Mouse (Mus musculus) right cerebral cortex, adult 18-20 months (tissue): ENCODE data around the gene Ctdsp2.

Experiments
- DNase-seq: peaks from one replicate; pipeline ENCODE4 v3.0.0; 2022; ENCODE audit warnings: mixed read lengths

The Ctdsp2 gene

DNA sequence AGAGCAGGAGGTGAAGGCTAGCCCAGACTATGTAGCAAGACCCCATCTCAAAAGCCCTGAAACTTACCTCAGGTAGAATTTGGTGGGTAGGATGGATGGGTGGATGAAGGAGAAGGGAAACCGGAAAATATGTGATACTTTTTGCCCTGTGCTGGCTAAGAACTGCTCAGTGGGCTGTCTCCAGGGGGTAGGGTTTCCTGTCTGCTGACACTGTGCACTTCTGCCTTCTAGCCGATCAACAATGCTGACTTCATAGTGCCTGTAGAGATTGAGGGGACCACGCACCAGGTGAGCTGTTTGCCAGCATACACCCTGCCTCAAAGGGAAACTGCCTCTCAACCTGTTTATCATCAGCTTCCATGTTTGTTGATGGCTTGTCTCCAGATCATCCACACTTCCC, 15.1 kb downstream of the Ctdsp2 start:
- DNase-seq: no peak

DNA sequence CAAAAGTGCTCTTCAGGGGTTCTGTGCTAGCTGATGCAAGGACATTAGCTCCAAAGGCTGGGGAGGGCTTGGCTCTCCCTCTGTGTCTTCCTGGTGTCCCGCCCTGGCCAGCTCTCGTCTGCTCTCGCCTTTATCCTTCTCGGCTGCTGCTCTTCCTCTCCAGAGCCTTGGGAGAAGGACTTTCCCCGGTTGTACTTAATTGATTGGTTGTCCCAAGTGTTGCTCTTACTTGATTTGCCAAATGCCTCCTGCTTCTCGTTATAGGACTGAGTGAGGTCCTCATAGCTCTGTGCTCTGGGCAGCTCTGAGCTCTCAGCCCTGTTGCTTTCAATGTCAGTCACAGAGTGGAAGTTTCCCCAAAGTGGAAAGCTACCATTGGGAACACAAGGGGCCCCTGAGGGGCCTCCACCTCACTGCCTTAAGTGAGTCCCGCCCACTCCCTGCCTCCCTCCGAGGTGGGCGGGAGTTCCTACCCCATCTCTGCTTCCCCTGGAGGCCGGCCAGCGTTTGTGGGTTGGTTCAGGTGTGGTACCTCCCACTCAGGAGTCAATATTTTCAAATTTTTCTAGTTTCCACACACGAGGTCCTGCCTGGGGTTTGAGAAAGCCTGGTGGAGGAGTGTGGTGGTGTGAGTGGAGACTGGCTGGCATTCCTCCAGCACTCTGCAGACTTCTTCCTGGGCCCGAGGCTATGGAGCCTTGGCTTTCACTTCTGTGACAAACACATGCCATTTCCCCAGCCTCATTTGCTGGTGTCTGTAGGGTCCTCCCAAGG, 19.0 kb downstream of the Ctdsp2 start:
- no peak for DNase-seq

DNA sequence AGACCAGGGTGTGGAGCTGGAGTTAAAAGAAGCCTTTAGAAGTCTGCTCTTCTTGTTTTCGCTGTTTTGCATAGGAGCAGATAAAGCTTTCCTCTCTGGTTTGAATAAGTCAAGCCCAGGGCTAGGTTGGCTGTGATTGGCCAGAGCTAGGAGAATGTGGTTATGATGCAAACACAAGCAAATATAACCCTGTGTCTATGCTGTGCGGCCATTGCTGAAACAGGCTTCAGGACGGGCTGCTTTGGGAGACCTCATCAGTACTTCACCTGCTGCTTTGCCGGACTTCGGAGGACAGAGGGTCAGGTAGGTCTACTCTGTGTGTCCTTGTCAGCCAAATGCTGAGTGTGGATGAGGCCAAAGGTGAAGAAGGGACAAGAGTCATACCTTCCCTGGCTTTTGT, 22.0 kb downstream of the Ctdsp2 start, which contains the start of gene Avil:
Avil (plus strand) TSS at position 181 of the 400 bp plus-strand sequence.
- DNase-seq: no peak

DNA sequence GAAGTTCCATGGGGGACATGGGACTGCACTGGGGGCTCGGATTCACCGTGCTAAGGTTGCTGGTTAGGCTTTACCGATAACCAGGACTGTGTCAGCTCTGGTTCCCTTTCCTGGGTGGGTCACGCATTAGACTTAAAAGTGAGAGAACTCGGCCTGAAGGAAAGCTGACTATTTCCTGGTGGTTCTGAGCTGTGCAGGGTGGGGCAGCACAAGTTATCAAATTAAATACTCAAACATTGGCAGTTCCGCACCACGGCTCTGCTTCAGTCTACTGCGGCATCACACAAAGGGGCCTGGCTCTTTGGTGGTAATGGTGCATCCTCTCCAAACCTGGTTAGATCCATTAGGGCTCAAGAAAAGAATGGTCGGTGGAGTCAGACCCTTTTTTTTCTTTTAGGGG, 22.8 kb downstream of the Ctdsp2 start:
- no peak for DNase-seq

DNA sequence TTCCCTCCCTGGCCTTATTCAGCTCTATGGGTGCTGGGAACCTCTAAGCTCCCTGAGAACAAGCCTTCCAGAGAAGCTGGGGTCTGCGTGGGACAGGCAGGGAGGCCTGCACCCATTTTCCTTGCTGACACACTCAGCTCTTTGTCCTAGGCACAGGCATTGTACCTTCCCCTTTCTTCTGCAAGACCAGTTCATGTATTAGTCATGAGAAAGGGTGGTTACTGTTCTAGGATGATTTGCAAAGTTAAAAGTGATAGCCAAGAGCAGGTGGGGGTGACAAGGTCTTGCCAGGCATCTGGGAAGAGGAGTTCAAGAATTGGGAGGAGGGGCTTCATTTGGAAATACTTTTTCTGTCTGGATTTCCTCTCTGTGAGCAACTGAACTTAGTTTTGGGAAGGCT, 23.5 kb downstream of the Ctdsp2 start:
- DNase-seq: no peak

DNA sequence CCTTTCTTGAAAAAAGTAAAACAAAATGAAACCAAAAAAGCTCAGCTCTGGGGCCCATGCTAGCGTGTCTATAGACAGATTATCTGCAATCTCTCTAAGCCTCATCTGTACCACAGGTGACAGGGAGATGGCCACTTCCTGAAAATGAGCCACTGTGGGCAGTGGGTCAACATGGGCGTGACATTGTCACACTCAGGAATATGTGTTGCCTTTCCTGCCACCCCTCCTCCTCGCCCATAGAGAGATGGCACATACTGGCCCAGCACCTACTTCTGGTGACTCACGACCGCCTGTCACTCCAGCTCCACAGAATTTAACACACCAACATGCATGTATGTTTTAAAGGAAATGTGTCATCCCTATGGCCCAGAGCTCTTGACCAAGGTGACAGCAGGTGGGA, 24.2 kb downstream of the Ctdsp2 start:
- DNase-seq: no peak

DNA sequence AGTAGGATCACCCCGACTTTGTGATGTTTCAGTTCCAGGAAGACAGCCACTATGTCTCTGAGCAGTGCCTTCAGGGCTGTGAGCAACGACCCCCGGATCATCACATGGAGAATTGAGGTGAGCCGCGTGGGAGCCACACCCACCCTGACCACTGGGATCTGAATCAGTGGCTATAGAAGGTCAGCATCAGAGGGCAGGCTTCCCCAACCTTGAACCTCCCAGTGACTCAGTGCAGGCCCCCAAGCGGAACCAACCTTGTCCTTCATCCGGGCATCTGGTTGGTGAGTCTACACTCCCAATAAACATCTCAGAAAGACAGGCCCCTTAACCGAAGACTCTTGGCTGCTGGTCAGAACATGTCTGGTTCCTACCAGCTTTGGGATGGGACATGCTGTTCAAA, 24.8 kb downstream of the Ctdsp2 start:
- DNase-seq: no peak

DNA sequence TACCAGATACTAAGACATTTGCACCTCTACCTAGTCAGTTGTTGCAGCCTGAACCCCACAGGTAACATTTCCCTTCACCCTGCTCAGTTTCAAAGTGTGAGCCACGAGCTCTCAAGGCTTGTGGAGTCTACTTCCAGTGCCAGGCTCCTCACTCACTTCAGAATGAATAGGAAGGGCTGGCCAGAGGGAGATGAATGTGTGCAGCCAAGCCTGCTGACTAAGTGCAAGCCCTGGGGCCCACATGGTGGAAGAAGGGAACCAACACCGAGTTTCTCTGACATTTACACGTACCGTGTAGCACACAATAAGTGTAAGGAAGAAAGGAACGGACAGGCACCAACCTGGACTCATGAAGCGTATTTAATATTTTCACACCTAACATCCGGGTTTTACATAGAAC, 25.3 kb downstream of the Ctdsp2 start:
- DNase-seq: no peak

DNA sequence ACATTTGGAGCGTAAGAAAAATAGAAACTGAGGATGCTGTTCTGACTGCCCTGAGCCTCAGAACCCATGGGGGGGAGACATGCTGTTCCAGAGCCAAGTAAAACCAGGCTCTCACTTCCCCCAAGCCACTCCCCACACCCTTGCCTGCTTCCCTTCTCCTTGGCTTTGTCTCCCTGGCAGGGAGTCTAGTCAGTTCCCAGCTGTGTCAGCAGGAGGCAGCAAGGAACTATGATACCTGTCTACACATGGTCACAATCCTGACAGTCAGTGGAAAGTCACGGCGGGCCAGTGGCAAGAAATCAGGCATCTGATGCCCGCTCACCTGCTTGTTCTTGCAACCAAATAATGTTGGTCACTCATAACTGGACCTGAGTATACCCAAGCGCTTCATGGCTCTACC, 38.0 kb downstream of the Ctdsp2 start:
- DNase-seq: no peak

DNA sequence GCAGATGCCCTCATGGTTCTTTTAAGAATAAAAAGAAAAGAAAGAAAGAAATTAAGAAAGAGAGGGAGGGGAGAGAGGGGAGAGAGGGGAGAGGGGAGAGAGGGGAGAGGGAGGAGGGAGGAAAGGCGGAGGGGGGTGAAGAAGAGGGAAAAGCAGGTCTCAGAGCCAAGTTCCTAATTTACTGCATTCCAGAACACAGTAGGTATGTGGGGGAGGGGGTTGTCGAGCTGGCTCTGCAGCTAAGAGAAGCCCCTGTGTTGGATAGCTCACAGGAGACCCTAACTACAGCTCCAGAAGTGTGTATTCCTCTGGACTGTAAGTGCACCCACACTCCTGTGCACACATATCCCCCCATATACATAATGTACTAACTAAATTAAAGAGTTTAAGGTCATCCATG, 38.6 kb downstream of the Ctdsp2 start:
- DNase-seq: no peak

DNA sequence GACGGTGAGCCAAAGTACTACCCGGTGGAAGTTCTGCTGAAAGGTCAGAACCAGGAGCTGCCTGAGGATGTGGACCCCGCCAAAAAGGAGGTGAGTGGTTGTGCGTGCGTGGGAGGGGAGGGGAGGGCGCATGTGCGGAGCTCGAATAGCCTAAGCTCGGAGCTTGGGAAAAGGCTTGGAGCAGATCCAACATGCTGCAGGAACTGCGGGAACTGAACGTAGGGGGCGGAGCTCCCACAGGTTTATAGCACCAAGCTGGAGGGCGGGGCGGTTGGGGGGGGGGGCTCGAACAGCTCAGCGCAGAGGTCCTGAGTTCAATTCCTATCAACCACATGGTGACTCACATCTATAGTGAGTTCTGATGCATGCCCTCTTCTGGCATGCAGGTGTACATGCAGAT, 39.9 kb downstream of the Ctdsp2 start:
- DNase-seq: no peak

DNA sequence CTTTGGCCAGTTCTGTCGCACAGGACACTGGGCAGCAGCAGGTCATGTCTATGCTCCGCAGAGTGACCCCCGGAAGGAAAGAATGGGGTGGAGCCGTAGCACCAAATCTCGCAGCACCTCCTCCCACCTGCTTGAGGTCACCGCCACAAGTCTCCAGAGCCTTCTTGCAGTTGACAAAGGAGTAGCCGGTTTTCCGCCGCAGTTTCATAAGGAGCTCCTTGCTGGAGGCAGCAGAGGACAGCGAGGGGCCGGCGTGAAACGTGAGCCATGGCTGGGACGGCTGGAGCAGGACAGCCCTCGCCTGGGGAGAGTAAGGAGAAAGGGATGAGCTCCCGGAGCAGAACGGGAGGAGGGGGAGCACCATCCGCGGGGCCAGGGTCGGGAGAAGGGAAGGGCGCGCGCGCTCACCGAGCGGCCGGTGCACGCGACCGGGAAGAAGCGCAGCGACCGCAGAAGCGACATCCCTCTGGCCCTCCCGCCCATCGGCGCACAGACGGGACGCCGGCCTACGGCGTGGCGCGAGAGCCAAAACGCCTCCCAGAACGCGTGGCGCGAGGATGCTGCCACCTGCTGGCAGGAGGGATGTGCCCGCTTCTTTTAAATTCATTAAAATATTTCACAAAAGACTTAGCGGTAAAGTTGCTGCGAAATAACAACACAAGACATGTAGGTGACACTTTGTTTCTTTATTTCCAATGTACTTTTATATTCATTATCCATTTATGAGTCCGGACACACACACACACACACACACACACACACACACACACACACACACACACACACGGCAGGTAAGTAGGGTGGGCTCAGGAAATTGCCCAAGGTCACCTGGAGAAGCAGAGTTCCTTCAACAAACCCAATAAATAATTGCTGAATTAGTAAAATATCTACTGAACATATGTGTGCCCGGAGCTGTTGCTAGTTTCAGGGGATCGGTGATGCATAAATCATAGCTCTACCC, 52.1 kb downstream of the Ctdsp2 start, which contains the start of gene Tsfm:
Tsfm (minus strand) TSS at position 505 of the 961 bp plus-strand sequence.
- DNase-seq: peak; percentile 91

DNA sequence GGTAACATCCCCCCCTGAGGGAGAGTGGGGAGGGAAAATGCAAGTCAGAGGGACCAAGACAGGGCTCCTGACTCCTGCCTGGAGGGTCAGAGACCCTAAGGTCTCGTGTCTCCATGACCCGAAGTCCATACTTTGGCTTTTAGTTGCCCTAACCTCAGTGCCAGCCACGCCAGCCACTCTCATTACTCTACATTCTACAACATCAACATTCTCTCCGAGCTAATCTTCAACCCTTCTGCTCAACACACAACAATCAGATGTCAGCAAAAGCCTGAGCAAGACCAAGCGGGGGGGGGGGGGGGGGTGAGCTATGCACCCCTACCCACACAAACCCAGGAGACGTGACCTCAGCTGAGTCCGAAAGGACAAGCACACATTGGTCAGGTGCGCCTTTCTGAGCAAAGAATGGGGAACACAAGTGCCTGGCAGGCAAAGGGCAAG, 54.8 kb downstream of the Ctdsp2 start:
- no peak for DNase-seq

DNA sequence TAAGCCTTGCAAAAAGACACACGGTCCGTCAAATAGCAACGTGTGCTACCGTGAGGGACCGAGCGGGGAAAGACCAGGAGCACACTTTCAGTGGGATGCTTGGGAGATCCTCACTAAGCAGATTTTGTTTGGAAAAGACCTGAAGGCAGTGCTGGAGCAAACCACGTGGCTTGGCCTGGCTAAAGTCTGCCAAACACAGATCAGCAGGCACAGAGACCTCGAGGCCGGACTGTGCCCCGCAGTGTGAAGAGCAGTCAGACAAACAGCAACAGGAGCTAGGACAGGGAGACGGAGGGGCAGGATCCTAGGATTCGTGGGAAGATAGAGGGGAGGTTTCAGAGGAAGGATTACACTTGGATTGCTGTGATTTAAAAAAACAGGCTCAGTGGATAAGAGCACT, 57.8 kb downstream of the Ctdsp2 start:
- no peak for DNase-seq

DNA sequence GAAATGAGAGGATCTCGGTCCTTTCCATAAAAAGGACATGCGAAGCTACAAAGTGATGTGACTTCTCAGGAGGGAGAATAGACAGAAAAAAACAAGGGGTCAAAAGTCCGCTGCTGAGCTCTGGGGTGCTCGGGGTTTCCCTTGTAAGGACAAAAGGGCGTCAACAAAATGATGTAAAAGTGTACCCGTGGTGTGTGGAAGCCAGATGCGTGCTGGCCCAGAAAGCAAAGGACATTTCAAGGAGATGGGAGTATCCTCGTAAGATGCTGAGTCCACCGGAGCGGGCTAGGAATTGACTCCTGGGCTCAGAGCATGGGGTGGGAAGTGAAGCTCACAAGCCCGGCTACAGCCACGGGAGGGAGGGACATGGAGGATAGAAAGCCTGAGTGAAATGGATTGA, 59.1 kb downstream of the Ctdsp2 start:
- DNase-seq: no peak

DNA sequence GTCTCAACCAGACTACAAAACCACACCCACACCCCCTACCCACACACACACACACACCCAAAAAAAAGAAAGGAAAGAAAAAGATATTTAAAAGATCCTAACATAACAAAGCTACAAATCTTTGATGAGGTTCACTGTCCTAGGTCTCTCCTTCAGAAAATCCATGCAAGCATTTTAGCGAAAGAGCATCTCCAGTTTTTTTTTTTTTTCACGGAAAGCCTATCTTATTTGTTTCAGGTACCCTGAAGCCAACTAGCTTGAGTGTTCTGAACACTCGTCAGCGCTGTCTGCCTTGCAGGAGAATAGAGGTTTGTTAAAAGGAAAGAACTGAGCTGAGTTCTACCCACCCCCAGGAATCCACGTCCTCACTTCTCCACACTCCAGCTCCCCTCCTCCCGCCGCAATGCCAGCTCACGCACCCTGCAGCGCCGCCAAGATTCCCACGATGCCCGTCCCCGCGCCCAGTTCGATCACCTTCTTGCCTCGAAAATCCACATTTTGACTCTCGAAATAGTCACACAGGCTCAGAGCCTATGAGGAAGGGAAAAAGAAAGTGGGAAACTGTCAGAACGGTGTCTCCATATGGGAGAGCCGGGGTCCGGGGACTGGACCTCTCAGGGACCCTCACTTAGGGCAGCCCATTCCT, 62.2 kb downstream of the Ctdsp2 start:
- peak; percentile 66 for DNase-seq

DNA sequence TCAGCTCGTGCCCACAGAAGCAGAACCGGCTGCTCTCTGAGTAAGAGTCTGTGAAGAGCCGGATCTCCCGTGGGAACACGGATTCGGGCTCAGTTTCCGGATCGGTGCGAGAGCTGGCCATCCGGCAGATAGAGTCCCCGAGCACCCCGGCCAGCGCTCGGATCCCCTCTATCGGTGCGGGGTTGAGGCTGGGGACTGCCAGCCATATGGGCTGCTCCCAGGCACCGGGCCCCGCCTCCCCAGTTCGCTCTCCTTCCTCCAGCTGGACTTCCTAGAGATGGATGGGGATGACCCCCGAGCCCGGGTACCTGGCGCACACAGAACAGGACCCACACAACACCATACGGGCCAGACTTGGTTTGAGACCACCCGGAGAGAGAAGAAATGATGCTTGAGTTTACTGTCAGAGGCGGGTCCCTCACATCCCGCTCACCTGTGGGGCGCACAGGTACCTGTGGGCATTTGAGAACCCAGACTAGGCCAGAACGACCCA, 62.8 kb downstream of the Ctdsp2 start, which contains the start of the genes Mettl1 and Eef1akmt3:
Mettl1 (plus strand) TSS at position 141 of the 493 bp plus-strand sequence.
Eef1akmt3 (minus strand) TSS at position 240 of the 493 bp plus-strand sequence.
- no peak for DNase-seq

DNA sequence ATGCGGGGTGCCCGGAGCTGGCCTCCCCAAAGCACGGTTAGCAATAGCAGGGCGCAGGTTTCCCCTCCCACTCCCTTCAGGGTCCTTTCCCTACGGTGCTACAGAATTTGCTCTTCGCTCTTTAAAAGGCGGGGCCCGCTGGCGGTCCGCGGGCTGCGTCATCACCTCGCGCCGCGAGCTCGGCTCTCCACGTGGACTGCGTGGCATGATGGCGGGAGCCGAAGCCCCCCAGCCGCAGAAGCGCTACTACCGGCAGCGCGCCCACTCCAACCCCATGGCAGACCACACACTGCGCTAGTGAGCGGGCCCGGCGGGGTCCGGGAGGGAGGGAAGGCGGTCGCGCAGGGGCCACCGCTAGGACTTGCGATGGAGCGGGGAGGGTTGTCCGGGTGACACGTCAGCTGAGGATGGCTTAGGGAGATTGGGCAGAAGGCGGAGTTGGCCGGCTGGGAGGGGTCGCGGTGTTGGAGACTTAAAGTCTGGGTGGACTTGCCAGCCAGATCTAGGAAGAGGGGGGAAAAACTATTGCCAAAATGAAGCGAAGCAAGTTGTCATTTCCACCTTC, 63.3 kb downstream of the Ctdsp2 start:
- DNase-seq: peak; percentile 90

DNA sequence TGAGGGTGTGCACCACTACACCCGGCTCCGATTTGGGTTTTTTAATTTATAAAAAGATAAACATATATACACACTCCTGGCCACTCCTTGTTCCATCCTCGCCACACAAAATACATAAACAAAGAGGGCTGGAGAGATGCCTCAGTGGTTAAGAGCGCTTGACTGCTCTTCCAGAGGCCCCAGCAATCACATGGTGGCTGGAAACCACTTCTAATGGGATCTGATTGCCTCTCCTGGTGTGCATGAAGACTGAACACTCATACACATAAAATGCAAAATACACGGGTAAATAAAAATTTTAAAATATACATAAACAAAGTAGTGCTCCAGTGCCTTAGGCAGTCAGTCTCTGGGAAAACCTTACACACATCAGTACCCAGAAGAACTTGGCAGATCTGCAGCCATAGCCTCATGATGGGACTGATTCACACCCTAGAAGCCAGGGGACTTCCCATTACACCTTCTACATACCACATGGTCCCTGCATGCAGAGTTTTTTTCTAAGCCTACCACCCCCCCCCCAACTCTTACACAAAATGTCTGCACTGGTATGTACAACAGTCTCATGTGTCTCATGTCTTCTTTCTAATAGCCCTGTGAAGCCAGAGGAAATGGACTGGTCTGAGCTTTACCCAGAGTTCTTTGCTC, 64.1 kb downstream of the Ctdsp2 start:
- DNase-seq: no peak

DNA sequence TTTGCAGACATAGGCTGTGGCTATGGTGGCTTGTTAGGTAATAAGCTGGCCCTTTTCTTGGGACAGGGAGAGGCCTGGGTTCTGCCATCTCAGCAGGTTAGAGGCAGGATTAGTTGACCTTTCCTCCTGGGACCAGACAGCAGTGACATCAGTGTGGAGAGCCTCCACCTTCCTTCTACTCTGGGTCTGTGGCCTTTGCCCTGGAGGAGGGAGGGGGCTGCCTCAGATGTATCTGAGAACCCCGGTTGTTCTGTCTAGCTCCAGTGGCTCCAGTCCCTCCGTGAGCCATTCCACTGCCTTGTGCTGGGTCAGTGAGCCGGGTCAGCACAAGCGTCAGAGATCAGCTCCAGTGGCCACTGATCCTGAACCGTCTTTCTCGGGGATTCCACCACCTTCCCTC, 64.7 kb downstream of the Ctdsp2 start:
- no peak for DNase-seq

DNA sequence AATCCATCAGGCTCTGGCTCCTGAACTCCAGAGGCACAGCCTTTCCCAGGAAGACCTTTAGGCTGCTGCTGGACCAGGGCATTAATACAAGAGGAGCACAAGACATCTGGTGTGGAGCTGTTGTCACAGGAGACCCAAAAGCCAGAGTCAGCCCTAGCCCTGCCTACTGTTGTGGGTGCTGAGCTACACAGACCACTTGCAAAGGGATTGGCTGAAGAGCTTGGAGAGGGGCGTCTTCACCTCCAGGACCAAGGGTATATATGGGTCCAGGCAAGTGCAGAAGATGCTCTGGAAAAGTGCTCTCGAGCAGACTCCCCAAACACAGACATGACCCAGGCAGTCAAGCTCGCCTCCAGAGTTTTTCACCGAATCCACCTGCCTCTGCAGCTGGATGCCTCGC, 69.4 kb downstream of the Ctdsp2 start, which contains the start of gene Cyp27b1:
Cyp27b1 (plus strand) TSS at position 297 of the 400 bp plus-strand sequence.
- no peak for DNase-seq
